Mouse (Mus musculus) frontal cortex, postnatal 25 days (tissue): ENCODE results near the gene Osbp.
A peak's percentile ranks its signal among the peaks of the same experiment; 100 is the strongest.
"Not testable (repeated sequence)": the region's sequence is repeated elsewhere in the genome, so short reads cannot be mapped to it uniquely, and the experiment has no call there.

Experiments
- DNase-seq, 2 experiments: peaks; one replicate each; pipeline ENCODE4 v3.0.0; 2022; ENCODE audit warnings: low spot score in 2 of 2

Osbp gene

DNA sequence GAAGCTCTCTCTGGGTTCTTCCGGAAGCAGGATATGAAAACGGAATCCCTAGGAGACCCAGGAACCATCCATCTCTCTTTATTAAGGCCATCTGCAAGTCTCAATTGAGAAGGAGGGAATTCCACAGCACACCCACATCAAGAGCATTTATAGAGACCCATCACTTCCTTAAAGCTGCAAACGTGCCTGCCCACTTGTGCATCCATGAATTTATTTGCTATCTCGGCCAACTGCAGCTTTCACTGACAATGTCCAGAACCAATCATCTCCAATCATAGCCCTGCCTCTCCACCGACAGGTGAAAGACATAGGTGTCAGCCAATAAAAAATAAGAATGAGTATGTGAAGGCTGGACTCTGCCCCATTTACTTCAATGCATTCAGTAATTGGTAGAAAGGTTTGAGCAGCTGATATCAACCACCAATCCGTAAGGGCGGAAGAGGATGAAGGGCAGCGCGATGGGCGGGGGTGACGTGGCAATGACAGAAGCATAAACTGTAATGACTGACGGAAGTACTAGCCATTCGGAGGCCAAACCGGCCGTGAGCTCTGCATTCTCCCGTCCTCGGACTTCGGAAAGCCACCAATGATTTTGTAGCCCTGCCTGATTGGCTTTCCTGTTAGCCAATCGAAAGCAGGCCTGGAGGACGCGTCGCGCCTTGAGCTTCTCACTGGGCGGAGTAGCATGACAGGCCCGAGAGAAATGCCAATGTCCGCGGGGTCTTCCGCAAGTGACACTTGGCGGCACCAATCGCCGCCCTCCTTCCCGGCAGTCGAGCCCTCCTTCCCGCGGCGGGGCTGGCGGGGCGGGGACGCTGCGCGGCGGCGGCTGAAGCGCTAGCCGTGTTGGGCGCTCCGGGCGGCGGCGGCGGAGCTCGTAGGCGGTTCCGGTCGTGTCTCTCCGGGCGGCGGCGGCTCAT is at the start of gene Osbp:
TSS of gene Osbp (plus strand) at position 919 of the 920 bp plus-strand sequence.
- DNase-seq: peak; percentile 99 to 100

DNA sequence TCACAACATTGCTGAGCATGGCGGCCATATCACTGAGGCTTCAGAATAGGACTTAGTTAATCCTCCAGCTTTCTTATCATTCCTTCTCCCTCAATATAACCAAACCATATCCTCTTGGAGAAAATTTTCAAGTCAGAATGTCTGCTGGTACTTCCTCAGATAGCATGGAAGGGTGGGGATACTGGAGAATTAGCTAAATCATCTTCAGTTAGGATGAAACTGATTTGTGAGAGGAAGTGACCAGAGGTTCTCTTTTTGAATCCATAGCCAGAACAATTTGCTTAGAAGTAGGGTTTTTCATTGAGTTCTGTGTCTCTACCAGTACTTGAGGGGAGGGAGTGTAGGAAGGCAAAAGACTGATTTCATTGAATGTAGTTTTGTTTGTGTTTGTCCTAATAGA is 43.7 kb upstream of the Osbp start:
- DNase-seq: no peak

DNA sequence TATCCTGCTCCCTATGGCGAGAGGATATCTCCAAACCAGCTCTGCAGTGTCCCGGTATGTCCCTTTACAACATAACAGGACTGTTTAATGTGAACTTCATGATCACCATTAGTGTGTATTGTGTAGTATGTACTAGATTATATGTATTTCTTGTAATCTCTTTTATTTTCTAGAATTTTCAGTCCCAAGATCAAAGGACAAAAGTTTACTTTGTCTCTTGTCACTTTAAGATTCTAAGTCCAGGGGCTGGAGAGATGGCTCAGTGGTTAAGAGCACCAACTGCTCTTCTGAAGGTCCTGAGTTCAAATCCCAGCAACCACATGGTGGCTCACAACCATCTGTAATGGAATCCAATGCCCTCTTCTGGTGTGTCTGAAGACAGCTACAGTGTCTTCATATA is 43.2 kb upstream of the Osbp start:
- not testable (repeated sequence) for DNase-seq

DNA sequence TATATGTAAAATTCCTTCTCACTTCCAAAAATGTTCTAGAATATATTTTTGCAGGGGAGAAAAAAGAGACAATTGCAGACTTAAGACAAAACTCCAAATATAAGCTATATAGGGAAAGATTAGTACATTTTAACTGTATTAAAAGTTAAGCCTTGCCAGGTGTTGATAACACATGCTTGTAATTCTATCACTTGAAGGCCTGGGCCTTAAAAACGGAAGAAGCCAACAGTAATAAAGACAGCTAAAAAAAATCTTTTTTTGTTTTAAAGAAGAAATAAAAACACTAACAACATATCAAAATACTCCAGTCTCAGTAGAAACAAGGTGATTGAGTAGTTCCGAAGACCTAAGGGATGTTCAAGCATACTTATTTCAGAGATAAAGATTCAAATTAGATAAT is 39.4 kb upstream of the Osbp start:
- no peak for DNase-seq

DNA sequence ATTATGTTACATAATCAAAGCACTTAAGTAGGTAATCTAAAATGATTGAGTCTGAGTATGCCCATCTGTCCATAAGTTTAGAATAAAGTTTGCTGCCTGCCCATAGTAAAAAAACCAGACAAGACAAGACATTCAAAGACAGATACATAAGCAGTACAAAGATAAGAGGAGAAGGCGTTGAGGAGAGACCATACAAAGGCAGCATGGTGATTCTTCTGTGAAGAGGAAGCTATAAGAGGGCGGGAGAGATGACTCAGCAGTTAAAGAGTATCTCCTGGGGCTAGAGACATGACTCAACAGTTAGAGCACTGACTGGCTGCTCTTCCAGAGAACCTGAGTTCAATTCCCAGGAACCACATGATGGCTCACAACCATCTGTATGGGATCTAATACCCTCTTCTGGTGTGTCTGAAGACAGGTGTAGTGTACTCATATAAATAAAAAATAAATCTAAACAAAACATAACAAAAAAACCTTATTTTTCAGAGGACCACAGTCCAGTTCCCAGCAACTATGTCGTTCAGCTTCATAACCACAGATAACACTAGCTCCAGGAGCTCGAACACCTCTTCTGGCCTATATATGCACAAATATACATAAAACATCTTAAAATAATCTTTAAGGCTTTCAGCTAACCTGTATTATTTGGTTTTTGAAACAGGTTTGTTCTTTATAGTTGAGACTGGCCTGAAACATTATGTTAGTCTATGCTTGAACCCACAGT is 37.6 kb upstream of the Osbp start:
- DNase-seq: no peak

DNA sequence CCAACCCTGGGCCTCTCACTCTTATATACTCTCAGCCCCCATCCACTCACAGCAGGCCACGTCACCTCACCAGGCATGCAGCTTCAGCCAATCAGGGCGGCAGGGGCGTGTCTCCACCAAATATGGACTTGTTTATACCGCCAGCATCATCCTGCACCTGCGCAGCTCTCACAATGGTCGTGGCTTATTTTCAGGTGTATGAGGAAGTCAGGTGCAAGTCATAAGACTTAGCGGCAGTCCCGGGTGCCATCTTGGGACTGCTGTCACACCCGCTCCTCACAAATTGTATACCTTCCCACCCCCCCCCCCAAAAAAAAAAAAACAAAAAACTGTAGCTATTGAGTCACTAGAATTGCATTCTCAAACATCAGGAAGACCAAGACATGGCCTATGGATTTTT is 19.3 kb upstream of the Osbp start:
- DNase-seq: not testable (repeated sequence)

DNA sequence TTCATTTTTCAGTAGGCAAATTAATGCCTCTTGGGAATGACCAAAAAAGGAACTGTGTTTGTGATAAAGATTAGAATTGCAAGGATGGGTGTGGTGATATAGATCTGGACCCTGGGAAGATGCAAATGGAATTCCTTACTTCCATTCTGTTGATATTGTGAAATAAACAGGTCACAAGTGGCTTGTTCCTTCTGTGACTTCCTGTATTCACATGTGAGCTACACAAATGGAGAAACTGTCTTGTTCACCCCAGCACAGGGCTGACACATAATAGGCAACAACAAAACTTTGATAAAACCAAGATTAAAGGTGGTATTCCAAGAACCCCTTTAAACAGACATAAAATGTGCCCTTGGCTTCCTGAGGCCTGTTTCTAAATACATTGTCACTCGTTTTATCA is 15.9 kb upstream of the Osbp start:
- DNase-seq: no peak

DNA sequence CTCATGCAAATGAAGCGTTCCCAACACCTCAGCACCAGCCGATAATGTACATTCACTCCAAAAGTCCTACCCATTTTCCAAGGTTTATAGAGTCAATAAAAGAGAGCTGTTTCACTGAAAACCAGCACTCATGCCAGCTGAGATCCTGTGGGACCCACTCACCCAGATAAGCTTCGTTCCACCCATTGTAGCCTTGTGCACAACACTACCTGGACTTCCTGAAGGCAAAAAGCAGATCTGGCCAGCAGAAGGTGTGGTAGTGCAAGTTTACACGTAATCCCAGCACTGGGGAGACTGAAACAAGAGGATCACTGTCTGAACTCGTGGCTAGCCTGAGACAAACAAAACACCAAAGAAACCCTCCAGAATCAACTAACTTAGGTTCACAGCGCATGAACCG is 15.0 kb upstream of the Osbp start:
- DNase-seq: no peak

DNA sequence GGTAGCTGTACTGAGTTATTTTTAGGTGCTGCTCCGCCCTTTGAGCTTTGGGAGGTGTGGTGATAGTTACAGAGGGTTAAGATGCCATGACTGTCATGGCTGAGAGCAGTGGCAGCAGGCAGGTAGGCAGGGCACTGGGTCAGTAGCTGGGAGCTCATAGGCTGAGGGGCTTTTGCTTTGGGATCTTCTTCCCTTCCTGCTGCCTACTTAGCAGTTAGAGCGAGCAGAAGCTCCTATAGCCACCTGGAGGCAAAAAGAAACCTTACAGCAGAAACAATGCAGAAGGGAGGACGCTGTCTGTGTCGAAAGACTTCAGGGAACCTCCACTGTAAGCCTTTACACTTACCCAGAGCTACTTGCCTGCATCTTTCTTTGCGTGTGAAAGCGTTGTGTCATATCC is 11.5 kb upstream of the Osbp start:
- DNase-seq: no peak

DNA sequence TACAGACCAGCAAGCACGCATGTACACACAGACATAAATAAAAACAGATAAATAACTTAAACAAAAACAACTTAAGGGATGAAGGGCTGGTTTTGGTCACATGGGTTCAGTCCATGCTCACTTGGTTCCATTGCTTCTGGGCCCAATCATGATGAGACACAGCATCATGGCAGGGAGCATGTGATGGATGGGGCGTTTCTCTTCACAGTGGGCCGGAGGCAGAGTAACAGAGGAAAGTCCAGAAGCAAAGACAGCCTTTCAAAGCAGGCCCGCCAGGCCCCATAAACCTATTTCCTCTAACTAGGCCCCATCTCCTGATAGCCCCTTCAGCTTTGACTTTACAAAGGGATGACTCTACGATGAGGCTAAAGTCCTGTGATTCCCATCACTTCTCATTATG is 9.1 kb upstream of the Osbp start:
- no peak for DNase-seq

DNA sequence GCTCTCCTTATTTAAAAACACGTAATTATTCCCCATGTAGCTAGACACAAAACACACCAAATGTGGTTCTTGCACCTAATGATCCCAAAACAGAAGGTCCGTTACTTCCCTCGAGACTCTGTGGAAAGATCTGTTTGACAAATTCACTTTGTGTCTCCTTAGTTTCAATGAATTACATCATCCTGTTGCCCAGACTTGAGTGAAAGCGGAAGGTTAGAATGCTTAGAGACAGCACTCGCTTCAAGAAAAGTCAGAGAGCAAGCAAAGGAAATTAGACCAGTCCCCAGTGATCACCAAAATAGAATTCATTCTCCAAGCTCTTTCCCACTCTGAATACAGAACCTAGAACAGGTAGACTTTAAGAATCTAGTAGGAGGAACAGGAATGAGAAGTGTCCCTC is 8.3 kb upstream of the Osbp start:
- DNase-seq: no peak

DNA sequence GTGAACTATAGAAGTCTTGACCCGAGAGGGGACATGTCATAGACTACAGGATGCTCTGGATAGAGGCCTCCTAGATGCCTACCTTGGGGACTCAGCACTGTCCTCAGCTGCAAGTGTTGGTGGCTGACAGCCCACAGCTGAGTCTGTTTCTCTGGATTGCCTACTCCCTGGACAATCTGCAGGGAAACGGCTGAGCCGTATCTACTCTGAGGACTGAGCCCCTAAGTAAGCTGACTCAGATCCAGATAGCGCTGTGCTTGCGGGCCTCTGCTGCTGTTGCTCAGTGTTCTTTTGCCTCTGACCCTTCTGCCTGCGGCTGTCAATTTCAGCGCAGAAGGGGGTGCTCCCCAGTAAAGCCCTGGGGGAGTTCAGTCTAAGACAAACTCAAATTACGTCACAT is 7.9 kb upstream of the Osbp start:
- no peak for DNase-seq

DNA sequence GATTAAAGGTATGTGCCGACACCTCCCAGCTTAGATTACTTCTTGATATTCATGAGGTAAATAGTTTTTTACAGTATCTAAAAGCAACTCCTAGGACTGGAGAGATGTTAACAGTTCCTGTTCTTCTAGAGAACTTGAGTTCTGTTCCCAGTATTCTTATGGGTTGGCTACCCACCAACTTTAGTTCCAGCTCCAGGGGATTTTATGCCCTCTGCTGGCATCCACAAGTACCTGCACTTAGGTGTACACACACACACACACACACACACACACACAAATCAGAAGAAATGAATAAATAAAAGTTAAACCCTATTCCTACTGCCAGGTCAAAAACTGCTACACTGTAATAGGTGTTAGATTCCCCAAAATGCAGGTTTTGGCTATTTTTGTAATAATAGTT is 1.5 kb upstream of the Osbp start:
- no peak for DNase-seq

DNA sequence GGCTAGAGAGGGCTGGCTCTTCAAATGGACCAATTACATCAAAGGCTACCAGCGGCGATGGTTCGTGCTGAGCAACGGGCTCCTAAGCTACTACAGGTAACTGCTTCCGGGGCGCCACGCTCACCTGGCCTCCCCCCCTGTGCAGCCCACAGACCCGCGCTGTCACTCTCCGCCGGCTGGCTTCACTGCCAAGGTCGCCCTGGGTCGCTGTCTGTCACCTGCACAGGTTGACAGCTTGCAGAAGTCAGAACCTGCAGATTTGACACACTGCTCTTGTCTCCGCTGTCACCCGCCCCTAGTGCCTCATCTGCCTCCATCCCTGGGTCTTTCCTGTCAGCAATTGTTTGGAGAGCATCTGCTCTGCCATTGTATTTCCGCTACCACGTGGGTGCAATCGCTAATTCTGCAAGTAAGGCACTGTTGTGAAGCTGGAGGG is 478 bp downstream of the Osbp start:
- peak; percentile 28 to 34 for DNase-seq

DNA sequence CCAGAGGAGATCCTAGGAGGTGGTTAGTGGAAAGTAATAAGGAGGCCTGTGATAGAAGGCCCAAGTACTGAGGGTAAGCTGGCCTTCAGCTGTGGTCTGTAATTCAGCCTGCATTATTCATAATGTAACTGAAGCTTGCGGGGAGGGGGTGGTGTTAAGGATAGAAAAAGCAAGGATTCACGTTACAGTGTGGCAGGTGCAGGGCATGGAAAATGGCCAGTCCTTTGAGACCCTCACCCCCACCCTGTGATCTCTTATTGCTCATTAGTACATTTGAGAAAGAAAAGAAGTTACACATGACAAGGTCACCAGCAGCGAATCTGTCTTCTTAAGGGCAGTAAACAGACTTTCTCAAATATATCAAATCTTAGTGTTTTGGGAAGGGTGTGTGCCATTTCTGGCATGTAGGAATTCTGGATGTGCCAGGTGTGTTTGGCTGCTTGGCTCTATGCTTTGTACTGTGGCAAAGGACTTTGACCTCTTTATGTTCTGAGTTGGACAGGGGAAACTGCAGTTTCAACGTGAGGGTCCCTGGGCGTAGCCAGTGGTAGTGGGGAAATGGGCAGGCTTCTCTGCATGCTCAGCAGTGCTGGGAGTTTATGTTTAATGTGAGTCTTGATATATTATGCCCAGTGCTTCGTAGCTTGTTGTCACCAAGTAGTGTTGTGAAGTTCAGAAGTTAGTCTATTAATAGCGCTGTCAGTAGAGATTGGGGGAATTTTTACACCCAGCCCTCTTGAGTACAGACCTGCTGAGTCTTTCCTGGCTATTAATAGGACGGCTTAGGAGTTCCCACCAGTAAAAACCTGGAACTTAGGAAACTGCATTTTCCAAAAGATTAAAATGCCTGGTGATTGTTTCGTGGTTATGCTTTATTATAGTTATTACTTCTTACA is 3.7 kb downstream of the Osbp start:
- no peak for DNase-seq

DNA sequence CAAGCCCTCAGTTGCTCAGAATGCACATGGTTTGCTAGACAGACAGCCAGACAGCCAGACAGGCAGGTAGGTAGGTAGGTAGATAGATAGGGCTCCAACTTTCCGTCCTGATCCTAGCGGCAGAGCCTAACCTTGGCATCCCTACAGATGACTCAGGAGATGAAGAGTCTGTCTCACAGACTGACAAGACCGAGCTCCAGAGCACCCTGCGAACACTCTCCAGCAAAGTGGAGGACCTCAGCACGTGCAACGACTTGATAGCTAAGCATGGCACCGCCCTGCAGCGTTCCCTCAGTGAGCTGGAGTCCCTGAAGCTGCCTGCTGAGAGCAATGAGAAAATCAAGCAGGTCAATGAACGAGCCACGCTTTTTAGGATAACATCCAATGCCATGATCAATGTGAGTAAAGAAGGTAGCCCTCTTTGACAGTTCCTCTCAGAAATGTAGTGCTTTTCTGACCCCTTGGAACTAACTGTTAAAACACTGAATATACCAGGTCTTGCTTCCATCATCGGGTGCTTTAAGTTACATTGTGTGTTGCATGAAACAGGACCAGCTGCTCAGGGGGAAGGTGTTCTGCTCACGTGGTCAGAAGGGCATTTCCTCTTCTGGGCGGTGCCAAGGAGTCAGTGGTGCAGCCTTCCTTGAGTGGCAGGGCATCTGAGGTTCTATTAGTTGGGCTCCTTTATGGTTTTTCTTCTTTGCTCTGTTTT is 7.9 kb downstream of the Osbp start:
- no peak for DNase-seq

DNA sequence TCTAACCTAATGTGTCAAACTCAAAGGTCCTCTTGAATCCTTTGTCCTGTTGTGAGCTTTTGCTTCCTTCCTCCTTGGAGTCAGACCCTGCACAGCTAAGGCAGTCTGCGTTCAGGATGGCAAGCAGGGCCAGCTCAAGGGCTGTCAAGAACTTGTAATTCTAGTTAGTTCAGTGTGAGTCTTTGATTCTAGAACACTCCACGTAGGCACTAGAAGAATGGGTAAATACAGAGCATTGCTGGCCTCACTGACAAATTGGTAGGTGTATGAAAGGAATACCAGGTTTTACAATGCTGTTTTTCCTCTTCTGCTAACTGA is 8.4 kb downstream of the Osbp start:
- no peak for DNase-seq

DNA sequence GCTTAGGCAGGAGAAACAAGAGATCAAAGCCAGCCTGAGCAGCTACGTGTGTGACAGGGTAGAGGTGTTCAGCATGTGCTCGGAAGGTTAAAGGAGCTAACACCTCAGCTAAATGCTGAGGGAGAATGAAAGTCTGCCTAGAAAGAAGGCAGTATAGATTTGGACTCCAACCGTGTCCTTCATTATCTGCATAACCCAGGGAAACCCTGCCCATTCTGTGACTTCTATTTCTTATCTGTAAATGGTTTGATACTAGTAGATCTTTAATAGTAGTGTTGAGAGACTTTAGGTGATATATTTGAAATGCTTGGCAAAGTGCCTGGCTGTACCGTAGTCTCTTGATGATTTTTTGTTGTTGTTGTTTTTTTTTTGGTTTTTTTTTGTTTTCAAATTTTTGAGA is 9.9 kb downstream of the Osbp start:
- DNase-seq: no peak

DNA sequence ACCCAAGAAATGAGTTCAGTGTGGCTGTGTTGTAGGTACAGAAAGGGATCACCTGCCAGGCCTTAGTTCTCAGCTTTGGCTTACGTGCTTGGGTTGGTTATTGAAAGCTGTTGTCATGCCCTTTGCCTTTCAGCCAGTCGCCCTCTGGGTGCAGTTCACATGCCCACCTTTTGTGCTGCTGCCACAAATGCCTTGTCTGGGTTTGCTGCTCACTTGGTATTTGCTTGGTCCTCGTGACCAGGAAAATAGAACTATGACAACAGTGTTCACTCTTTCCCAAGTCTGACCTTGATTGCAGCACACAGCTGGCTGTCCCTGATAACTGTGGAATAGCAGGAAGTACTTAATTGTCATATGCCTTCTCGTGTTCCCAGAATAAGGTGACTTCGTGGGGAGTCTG is 11.6 kb downstream of the Osbp start:
- DNase-seq: no peak

DNA sequence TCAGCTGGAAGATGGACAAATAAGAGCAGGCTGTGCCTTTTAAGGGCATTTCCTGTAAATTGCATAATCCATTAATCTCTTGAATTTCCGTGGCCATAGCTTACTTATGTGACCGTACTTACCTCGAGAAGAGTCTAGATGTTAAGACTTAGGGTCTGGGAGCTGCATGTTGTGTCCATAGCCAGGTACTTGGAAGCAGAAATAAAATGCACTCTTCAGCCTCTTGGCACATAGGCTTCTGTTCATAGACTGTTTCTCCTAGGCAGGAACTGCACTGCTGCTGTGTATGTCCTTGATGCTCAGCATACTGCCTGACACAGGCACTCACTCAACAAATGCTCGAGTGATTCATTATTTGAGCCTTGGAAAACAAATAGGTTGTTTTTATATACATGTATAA is 14.7 kb downstream of the Osbp start:
- no peak for DNase-seq

DNA sequence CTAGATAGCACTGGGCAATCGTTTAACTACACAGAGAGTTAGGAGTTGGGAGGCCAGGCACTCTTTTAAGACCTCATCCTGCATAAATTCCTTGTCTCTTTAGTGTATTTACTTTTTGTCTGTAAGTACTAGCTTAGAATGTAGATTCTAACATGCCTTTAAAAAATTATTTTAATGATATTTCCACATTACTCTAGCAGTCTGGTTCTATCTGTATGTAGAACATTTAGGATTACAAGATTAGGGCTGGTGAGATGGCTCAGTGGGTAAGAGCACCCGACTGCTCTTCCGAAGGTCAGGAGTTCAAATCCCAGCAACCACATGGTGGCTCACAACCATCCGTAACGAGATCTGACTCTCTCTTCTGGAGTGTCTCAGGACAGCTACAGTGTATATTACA is 18.9 kb downstream of the Osbp start:
- not testable (repeated sequence) for DNase-seq

DNA sequence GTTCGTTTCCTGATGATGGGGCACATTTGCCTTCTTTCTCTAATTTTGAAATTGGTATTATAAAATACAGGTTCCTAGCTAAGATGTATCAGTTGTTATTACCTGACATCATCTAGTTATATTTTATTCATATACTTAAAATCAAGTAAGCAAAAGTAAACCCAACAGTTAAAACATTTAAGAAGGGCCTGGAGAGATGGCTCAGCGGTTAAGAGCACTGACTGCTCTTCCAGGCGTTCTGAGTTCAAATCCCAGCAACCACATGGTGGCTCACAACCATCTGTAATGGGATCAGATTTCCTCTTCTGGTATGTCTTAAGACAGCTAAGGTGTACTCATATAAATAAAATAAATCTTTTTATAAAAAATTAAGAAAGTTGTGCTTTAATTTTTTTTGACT is 22.1 kb downstream of the Osbp start:
- no peak for DNase-seq
